Mouse (Mus musculus) brain, adult 2 months (tissue): ENCODE data around the gene Cdh1.
"Not testable (repeated sequence)": the region's sequence is repeated elsewhere in the genome, so short reads cannot be mapped to it uniquely, and the experiment has no call there.

Experiments
- DNase-seq: peaks from one replicate; pipeline ENCODE4 v3.0.0; 2011; ENCODE audit warnings: low read depth, low spot score

Cdh1 gene

DNA sequence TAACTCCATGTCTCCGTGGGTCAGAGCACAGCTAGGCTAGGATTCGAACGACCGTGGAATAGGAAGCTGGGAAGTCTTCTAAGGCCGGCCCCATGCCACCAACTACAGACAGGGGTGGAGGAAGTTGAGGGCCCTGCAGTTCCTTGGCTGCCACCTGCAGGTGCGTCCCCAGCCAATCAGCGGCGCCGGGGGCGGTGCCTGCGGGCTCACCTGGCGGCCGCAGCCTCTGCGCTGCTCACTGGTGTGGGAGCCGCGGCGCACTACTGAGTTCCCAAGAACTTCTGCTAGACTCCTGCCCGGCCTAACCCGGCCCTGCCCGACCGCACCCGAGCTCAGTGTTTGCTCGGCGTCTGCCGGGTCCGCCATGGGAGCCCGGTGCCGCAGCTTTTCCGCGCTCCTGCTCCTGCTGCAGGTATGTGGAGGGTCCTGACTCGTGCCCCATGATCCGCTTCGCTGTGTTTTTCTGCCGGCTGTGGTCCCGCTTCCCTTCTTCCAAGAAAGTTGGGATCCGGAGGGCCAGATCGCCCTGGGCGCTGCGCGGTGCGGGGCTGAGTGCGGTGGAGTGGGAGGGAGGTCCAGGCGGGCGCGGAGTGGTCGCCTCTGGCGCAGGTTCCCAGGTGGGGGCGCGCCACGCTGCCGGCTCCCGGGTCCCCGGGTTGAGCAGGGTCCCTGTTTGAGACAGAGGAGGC lies at the start of gene Cdh1:
Cdh1 (plus strand) TSS at position 221 of the 689 bp plus-strand sequence.
- DNase-seq: peak; percentile 26

- DNase-seq: no peak
Measured at GRCm38 (mm10) chr8:106554011-106554410, 49.1 kb upstream of the Cdh1 start.

DNA sequence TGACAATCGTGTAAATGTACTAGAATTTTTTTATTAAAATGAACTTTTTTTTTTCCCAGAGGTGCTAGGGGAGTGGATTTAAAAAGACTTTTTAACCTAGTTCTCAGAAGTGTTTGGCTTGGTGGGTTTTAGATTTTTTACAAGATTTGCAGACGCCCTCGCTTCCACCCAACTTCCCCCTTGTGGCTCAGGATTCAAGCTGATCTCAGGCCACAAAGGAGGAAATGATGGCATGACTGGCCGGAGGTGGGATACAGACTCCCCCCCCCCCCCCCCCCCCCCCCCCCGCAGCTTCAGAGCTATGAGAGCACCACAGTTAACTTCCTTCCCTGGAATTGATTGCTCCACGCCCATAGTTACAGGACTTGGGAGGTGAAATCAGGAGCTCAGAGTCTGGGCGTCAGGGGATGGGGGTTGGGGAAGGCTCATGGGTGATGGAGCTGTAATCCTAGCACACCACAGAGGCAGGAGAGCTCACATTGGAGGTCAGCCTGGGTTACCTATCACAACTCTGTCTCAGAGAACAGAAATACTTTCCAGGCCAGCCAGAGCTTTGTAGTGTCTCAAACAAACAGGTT lies 47.0 kb upstream of the Cdh1 start:
- DNase-seq: peak; percentile 3

GRCm38 (mm10) chr8:106559844-106560243 lies 43.3 kb upstream of the Cdh1 start:
- peak; percentile 15 for DNase-seq

GRCm38 (mm10) chr8:106561097-106561865 lies 41.9 kb upstream of the Cdh1 start:
- peak; percentile 45 for DNase-seq

DNA sequence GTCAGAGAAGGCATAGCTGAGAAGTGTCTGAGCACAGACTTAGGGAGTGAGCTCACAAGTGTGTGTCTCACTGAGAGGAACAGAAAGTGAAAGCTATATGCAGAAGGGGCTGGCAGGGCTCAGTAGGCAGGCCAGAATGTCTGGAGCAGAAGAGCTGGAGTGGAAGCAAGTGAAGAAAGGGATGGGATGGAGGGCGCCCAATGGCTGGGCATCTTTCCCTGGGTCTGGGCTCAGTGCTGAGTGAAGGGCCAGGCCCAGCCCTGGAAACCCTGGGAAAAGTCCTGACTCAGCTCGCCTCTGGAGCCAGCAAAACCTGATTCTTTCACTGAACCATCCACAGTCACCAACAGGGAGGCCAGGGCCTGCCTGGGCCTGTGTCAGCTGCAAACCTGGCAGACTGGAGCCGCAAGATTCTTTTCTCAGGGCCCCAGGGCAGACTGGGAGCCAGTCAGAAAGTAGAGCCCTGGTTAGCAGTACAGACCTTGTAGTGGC lies 39.4 kb upstream of the Cdh1 start:
- DNase-seq: no peak

DNA sequence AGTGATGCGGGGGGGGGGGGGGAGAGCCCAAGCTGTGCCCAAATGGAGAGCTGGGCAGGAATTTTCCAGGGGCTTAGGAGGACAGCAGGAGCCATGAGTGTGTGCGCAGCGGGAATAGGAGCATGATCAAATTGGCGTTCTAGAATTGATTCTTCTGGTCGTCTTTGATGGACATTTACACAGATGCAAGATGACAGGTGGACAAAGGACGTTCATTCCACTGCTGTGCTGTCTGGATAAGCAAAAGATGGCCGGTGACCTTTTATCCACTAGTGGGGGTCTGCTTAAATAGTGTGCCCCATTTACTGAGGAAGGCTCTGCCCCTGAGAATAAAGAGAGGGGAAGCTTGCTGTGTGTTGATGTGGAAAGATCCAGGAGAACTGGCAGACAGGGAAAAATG lies 34.1 kb upstream of the Cdh1 start:
- no peak for DNase-seq

DNA sequence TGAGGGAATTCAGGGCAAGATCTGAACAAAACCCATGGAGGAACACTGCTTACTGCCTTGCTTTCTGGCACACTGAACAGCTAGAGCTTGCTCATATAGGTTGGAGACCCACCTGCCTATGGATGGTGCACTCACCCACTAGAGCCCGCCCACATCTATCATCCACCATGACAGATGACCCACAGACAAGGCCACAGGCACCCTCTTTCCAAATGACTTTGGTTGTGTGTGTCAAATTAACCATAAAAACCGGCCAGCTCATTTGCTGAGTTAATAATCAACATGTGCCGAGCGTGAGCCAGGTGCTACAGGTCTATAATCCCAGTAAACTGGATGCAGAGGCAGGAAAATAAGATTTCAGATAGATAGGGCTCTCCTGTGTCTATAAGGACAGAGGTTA lies 32.8 kb upstream of the Cdh1 start:
- no peak for DNase-seq

GRCm38 (mm10) chr8:106571551-106572172 lies 31.5 kb upstream of the Cdh1 start:
- DNase-seq: no peak

DNA sequence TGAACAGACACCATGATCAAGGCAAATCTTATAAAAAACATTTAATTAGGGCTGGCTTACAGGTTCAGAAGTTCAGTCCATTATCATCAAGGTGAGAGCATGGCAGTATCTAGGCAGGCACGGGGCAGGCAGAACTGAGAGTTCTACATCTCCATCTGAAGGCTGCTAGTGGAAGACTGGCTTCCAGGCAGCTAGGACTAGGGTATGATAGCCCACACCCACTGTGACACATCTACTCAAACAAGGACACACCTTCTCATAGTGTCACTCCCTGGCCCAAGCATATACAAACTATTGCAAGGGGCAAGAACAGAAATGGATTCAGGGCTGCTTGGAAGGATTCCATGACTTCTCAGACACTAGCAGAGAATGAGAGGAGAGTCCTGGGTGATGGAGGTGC lies 31.0 kb upstream of the Cdh1 start:
- not testable (repeated sequence) for DNase-seq

DNA sequence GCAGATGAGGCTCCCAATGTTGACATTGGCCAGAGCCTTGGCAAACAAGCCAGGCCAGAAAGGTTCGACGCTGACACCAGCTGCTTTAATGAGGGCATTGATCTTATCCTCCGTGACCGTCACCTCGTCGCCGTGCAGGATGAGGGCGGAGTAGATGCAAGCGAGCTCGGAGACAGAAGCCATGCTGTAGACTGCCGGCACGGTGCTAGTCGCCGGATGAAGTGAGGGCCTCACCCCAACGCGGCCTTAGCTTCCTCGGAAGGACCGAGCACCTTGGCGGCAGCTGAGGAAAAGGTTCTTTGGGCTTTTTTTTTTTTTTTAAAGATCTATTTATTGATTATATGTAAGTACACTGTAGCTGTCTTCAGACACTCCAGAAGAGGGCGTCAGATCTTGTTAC lies 30.0 kb upstream of the Cdh1 start, which contains the start of gene Gm10073:
Gm10073 (minus strand) TSS at position 294 of the 400 bp plus-strand sequence.
- not testable (repeated sequence) for DNase-seq

- no peak for DNase-seq
Measured at GRCm38 (mm10) chr8:106574283-106574682, 28.9 kb upstream of the Cdh1 start.

GRCm38 (mm10) chr8:106576849-106577555 lies 26.1 kb upstream of the Cdh1 start:
- peak; percentile 23 for DNase-seq

DNA sequence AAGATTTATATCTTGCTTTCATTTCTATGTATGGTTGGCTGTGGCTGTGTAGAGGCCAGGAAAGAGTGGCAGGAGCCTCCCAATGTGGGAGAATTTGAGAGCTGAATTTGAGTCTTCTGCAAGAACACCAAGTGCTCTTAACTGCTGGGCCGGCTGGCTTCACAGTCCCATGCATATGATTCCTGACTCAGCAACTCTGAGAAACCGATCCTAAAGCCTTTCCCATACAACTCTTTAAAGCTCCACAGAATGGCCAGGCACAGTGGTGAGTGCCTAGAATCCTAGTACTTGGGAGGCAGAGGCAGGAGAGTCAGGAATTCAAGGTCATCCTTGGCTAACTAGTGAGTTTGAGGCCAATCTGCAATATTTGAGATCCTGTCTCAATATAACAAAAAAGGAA lies 23.6 kb upstream of the Cdh1 start:
- no peak for DNase-seq

DNA sequence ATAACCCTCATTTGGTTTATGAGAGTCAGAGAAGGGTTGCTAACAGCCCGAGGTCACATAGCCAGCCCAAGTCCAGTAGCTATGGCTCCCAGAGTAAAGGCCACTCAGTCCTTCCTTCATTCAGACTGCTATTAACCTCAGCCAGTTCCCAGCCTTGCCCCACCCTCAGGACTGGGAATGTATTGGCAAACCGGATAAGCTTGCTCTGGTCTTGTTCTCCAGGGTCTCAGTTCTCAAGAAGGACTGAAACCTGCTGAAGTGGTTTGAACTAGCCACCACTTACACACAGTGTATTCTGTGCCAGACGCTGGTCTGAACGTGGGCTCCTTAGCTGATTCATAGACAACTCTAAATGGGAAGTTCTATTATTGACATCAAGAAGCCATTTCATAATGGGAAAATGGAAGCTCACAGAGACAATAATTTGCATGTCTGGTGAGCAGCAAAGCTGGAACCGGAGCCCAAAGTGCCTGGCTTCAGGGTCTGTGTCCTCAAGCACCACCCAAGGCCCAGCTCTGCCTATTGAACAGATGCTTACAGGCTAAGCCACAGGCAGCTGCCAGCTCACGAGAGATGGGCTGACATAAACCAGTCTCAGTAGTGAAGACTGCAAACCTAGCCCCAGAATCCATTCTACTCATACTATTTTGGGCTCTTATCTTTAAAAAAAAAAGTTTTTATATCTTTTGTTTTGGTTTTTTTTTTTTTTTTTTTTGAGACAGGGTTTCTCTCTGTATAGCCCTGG lies 21.6 kb upstream of the Cdh1 start:
- no peak for DNase-seq

DNA sequence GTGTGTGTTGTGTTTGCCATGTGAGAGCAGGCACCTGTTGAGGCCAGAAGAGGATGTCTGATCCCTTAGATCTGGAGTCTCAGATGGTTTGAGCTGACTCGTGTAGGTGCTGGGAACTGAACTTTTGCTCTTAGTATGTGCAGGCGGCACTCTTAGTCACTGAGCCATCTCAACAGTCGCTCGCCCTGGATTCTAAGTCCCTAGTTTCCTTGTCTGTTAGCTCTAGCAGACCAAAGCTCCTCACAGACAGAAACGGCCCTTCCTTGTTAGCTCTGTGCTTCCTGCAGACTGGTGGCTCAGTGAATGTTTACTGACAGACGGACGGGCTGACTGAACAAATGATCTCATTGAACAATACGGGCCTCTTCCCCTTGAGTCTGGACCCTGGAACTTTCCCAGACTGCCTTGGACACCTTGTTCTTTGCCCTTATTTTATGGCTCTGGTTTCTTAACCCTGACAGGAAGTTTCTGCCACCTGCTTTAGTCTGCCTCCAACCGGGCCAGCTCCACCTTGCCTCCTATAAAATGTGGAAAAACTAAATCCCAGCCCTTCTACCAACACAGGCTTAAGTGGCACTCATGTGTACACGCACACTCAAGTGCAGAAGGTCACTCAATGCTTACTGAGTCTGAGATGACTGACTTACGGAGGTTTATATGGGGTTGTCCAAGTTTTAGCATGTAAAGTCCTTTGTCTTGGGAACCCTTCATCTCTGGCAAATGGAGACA lies 18.0 kb upstream of the Cdh1 start:
- DNase-seq: no peak

DNA sequence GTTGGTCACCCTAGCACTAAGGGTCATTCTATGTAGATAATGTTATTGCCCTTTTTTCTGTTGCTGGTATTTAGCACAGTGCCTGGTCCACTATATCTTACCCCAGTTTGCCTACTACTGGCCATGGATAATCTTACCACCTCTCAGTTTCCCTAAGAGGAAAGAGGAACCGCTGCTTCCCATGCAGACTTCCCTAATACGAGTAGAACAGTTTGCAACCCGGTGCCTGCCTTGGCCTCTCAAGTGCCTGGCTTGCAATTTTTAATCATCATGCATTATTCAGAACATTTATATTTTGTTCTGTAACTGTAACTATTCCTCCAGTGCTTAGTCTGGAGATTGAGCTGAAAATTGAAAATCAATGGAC lies 17.5 kb upstream of the Cdh1 start:
- DNase-seq: no peak

DNA sequence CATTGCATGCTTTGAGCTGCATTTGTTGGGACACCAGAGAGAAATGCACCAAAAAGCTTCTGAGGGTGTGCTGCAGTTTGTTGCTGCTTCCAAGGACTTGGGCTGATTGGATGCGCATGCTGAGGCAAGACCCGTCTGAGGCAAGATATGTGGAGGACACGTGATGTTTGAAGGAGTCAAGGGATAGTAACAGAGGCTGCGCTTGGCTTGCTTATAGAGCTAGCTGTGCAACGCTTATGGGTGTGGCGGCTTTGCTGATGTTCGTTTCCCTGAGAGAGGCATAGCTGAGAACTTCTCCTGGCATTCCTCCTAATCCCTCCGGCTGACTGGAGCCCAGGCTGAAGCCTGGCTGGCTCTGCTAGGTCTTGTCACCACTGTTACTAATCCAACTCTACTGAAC lies 16.3 kb upstream of the Cdh1 start:
- no peak for DNase-seq

DNA sequence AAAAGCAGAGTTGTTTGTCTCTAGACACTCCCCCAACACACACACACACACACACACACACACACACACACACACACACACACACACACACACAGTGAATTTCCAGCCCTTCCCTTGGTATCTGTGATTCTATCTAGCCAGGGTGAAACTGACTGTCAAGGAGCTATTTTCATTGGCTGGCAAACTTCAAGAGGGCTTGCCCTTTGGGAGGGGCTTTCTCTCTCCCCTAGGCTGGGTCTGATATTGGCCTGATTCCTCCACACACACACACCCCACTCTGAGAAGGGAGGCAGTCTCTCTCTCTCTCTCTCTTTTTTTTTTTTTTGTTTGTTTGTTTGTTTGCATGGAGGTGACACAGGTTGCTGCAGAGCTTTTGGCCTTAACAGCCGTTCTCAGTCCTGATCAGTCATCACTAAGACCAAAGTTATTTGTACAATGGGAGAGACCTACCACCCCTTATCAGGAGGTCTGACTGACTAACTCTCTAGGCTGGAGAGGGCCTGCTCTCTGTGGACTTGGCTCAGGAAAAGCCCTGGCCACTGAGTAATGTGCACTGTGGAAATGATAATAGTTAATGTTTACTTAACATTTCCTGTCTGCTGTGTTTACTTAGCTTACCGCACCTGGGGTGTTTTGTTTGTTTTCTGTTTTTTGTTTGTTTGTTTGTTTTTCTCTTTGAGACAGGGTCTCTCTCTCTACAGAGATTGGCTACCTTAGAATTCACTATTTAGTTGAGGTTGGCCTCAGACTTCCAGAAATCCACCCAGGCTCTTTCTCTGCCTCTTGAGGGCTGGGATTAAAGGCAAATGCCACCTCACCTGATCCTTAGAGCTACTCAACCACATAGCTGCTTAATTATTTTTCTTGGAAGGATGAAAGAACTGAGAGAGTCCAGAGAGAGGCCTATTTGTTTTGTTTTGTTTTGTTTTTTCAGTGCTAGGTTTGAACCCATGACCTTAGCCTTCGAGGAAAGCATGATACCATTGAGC lies 14.4 kb upstream of the Cdh1 start:
- no peak for DNase-seq
